Comparison of ENCODE assay signal across 14 mouse cellular contexts in the genomic region with DNA sequence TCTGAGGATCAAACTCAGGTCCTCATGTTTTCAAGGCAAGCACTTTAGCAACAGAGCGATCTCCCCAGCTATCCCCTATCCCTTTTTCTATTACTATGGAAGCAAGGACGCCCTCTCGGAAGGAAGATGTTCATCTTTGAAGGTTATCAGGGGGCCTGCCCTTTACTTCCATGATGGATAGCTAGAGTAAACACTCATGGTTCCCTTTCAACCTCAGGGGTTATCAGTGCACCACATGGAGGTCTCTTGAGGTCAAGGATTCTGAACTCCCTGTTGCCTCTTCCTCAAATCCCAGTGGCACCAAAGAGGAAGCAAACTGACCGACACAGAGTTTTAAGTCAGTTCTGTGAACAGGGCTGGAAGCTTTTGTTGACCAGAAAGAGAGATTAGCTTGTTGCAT. TPM values are rescaled to one million over a fixed set of nuclear protein-coding genes. Genes with fewer than 3 reads are reported as not detected.
DNase-seq lines count a peak whose midpoint lies in the region; ATAC-seq and TF ChIP-seq lines count a peak whose summit lies in the region.
"Had no signal": no experiment of that assay in that cellular context is flagged by ENCODE, and none has a peak within 500 bp of the region (broad histone marks: within the 10 kb centered on the region; RNA-seq: fewer than 3 reads in every experiment).

No protein-coding gene starts in this region.

- H3K79me2 ChIP-seq in liver, adult 2 months (ENCODE audit: control insufficient read depth, insufficient read depth, low read length): no peaks in the 10 kb centered on the region

- no peak for ATAC-seq in limb, embryonic 11.5 days (ENCODE audit: insufficient number of reproducible peaks, low FRiP score, low TSS enrichment, low read depth)
- 0 out of 2 replicates have a peak, but pooled peaks have one; percentile 34 for ATAC-seq in megakaryocyte progenitor cell, adult 5-6 weeks (replicated peaks; ENCODE audit: poor library complexity)
- ATAC-seq in megakaryocyte-erythroid progenitor cell, adult 5-6 weeks (replicated peaks; ENCODE audit: low FRiP score, low TSS enrichment, poor library complexity, severe bottlenecking): no peak
- ATAC-seq: forebrain, embryonic 13.5 days; hindbrain, postnatal 0 days; lung, postnatal 0 days had no signal

- no peaks in the 10 kb centered on the region for H3K9me3 ChIP-seq in limb, embryonic 11.5 days (ENCODE audit: control insufficient read depth, low read length)
- no peaks in the 10 kb centered on the region for H3K9me3 ChIP-seq in limb, embryonic 10.5 days (replicated peaks)
- H3K9me3 ChIP-seq: forebrain, embryonic 13.5 days had no signal

- no peak for TF ChIP-seq CTCF in liver, adult 2 months (IDR thresholded peaks at IDR 0.05; ENCODE audit: low read depth, low read length)

- H3K36me3 ChIP-seq in limb, embryonic 11.5 days (ENCODE audit: control insufficient read depth, insufficient read depth, low read length): no peaks in the 10 kb centered on the region
- no peaks in the 10 kb centered on the region for H3K36me3 ChIP-seq in limb, embryonic 10.5 days
- H3K36me3 ChIP-seq in liver, adult 2 months (ENCODE audit: control insufficient read depth, insufficient read depth, low read length): no peaks in the 10 kb centered on the region

- no peak overlapping the region for H3K4me3 ChIP-seq in limb, embryonic 11.5 days (ENCODE audit: low read depth, low read length)
- no peak overlapping the region for H3K4me3 ChIP-seq in limb, embryonic 10.5 days
- no peak overlapping the region for H3K4me3 ChIP-seq in liver, adult 2 months (ENCODE audit: insufficient read depth, low read depth, low read length)
- H3K4me3 ChIP-seq: forebrain, embryonic 13.5 days had no signal

- DNase-seq in heart, adult 18-20 months: peak; percentile 41 to 56
- no peak for DNase-seq in heart, postnatal 14 days
- peak; percentile 2 for DNase-seq in limb, embryonic 11.5 days (ENCODE audit: low spot score)
- DNase-seq in limb, embryonic 10.5 days (ENCODE audit: low spot score): no peak
- no peak for DNase-seq in liver, adult 2 months (ENCODE audit: extremely low read depth, low read depth, low spot score)
- DNase-seq in spleen, postnatal 36 days (ENCODE audit: low spot score in 2 of 2): no peak
- DNase-seq: cerebellum, adult 11-12 months; midbrain, embryonic 14.5 days; right cerebral cortex, postnatal 14 days had no signal

- TF ChIP-seq POLR2A in liver, adult 2 months (IDR thresholded peaks at IDR 0.05; ENCODE audit: extremely low read depth, insufficient read depth, low read length): no peak

- intact Hi-C loops in heart, postnatal 14 days (cut with DNase I): no loop called here

- no peaks in the 10 kb centered on the region for H3K4me1 ChIP-seq in limb, embryonic 11.5 days (ENCODE audit: control insufficient read depth, insufficient read depth, low read length)
- no peaks in the 10 kb centered on the region for H3K4me1 ChIP-seq in limb, embryonic 10.5 days
- peaks cover 24% of the 10 kb centered on the region for H3K4me1 ChIP-seq in liver, adult 2 months (ENCODE audit: control insufficient read depth, insufficient read depth, low read length)
- H3K4me1 ChIP-seq: forebrain, embryonic 13.5 days had no signal

- no peak overlapping the region for H3K9ac ChIP-seq in limb, embryonic 11.5 days (ENCODE audit: low read length)
- H3K9ac ChIP-seq in liver, adult 2 months (ENCODE audit: low read depth, low read length): no peak overlapping the region
- H3K9ac ChIP-seq: forebrain, embryonic 13.5 days had no signal

- H3K4me2 ChIP-seq in limb, embryonic 11.5 days (ENCODE audit: low read depth, severe bottlenecking): no peak overlapping the region
- H3K4me2 ChIP-seq: forebrain, embryonic 13.5 days had no signal

- H3K27me3 ChIP-seq in limb, embryonic 11.5 days (ENCODE audit: control insufficient read depth, insufficient read depth, low read length): no peaks in the 10 kb centered on the region
- no peaks in the 10 kb centered on the region for H3K27me3 ChIP-seq in limb, embryonic 10.5 days (ENCODE audit: low read depth, poor library complexity, severe bottlenecking)
- H3K27me3 ChIP-seq in liver, adult 2 months (ENCODE audit: control insufficient read depth, insufficient read depth, low read length): no peaks in the 10 kb centered on the region
- H3K27me3 ChIP-seq: forebrain, embryonic 13.5 days had no signal

- no peak overlapping the region for H3K27ac ChIP-seq in limb, embryonic 11.5 days (replicated peaks; ENCODE audit: low read depth, low read length)
- no peak overlapping the region for H3K27ac ChIP-seq in limb, embryonic 10.5 days
- peak overlapping the region; percentile 42; the same call in 1 of the 2 replicates for H3K27ac ChIP-seq in liver, adult 2 months (replicated peaks; ENCODE audit: insufficient read depth, low read depth, low read length)
- H3K27ac ChIP-seq: forebrain, embryonic 13.5 days; hindbrain, postnatal 0 days had no signal

- WGBS in limb, embryonic 11.5 days: 46% methylated on average over 4 of the region's 4 CpGs
- WGBS in limb, embryonic 10.5 days: 36% methylated on average over 4 of the region's 4 CpGs
- 73% methylated on average over 4 of the region's 4 CpGs for WGBS in liver, adult 2 months

RNA-seq across cellular contexts. Expression of a gene that starts 59.6 kb away (rescaled TPM):
- total RNA-seq in heart, adult 18-20 months (2021): 10 to 100 TPM; 11.9 to 13.4 TPM
- total RNA-seq in heart, postnatal 14 days (2021): 1 to 10 TPM; 6.7 to 7.6 TPM
- polyA plus RNA-seq in limb, embryonic 11.5 days (2014; fragmentation: Nextera tagmentation; extraction: Ambion mirVana): 0.09 and 0.15 TPM in 2 replicates
- 0.08 and 0.09 TPM in 2 replicates for polyA plus RNA-seq in limb, embryonic 10.5 days (2016; fragmentation: Nextera tagmentation; extraction: Ambion mirVana)
- 0.28 and 0.54 TPM in 2 replicates for total RNA-seq in liver, adult 2 months (2014; rRNA removed)
- polyA plus RNA-seq in liver, adult 2 months (2012; rRNA removed): 0.06 and 0.10 TPM in 2 replicates
- total RNA-seq in megakaryocyte progenitor cell, adult 5-6 weeks (2015): 2.1 and 2.2 TPM in 2 replicates
- 1.1 and 1.7 TPM in 2 replicates for total RNA-seq in megakaryocyte progenitor cell, adult 5-6 weeks (2017)
- 0.22 and 1.5 TPM in 2 replicates for total RNA-seq in megakaryocyte-erythroid progenitor cell, adult 5-6 weeks (2014; fragmentation: Nextera tagmentation)
- 0.19 and 2.7 TPM in 2 replicates for total RNA-seq in megakaryocyte-erythroid progenitor cell, adult 5-6 weeks (2017)

Comparison
In these comparisons a context has a peak if more than half of its experiments do, and no peak if none do; other contexts are left out.
1. DNase-seq: peak in heart, adult 18-20 months (2 of 2) and limb, embryonic 11.5 days (single experiment); none in heart, postnatal 14 days (0 of 2), limb, embryonic 10.5 days (single experiment), liver, adult 2 months (single experiment) and spleen, postnatal 36 days (0 of 2).